Mouse (Mus musculus): ENCODE measurements around the gene Fhl3.
"Not testable (repeated sequence)": the region's sequence is repeated elsewhere in the genome, so short reads cannot be mapped to it uniquely, and the experiment has no call there.

Fhl3 gene

GRCm38 (mm10) chr4:124710776-124711291, 10.3 kb downstream of the Fhl3 start:
- no peak for DNase-seq

GRCm38 (mm10) chr4:124712618-124713017, 12.1 kb downstream of the Fhl3 start:
- DNase-seq, result no peak

GRCm38 (mm10) chr4:124713850-124714249, 13.3 kb downstream of the Fhl3 start:
- DNase-seq, result not testable (repeated sequence)

GRCm38 (mm10) chr4:124714545-124715481, 14.3 kb downstream of the Fhl3 start, which contains the start of gene Sf3a3:
Gene Sf3a3 (plus strand): TSS chr4:124714776.
- DNase-seq, result peak; percentile 92

GRCm38 (mm10) chr4:124719101-124719500, 18.6 kb downstream of the Fhl3 start:
- no peak for DNase-seq

- no peak for DNase-seq
Observed at GRCm38 (mm10) chr4:124726121-124726520, 25.6 kb downstream of the Fhl3 start.

- no peak for DNase-seq
Observed at GRCm38 (mm10) chr4:124736952-124737351, 36.5 kb downstream of the Fhl3 start.

- DNase-seq, result no peak
Observed at GRCm38 (mm10) chr4:124737486-124737885, 37.0 kb downstream of the Fhl3 start.

GRCm38 (mm10) chr4:124738013-124738412, 37.5 kb downstream of the Fhl3 start:
- no peak for DNase-seq

GRCm38 (mm10) chr4:124738783-124739182, 38.3 kb downstream of the Fhl3 start:
- DNase-seq, result no peak

- peak; percentile 84 for DNase-seq
Observed at GRCm38 (mm10) chr4:124741376-124742343, 41.2 kb downstream of the Fhl3 start, which contains the start of gene Inpp5b. Gene Inpp5b (plus strand): TSS chr4:124741850.

- no peak for DNase-seq
Observed at GRCm38 (mm10) chr4:124742839-124743238, 42.3 kb downstream of the Fhl3 start.

GRCm38 (mm10) chr4:124746577-124746976, 46.1 kb downstream of the Fhl3 start:
- DNase-seq, result no peak

- DNase-seq, result no peak
Observed at GRCm38 (mm10) chr4:124747851-124748250, 47.4 kb downstream of the Fhl3 start.

GRCm38 (mm10) chr4:124751300-124752250, 51.1 kb downstream of the Fhl3 start:
- DNase-seq, result peak; percentile 97

- no peak for DNase-seq
Observed at GRCm38 (mm10) chr4:124752281-124753199, 52.0 kb downstream of the Fhl3 start.

GRCm38 (mm10) chr4:124755526-124755925, 55.0 kb downstream of the Fhl3 start:
- DNase-seq, result no peak
